8 mouse cellular contexts compared by ENCODE assay signal in the genomic region with DNA sequence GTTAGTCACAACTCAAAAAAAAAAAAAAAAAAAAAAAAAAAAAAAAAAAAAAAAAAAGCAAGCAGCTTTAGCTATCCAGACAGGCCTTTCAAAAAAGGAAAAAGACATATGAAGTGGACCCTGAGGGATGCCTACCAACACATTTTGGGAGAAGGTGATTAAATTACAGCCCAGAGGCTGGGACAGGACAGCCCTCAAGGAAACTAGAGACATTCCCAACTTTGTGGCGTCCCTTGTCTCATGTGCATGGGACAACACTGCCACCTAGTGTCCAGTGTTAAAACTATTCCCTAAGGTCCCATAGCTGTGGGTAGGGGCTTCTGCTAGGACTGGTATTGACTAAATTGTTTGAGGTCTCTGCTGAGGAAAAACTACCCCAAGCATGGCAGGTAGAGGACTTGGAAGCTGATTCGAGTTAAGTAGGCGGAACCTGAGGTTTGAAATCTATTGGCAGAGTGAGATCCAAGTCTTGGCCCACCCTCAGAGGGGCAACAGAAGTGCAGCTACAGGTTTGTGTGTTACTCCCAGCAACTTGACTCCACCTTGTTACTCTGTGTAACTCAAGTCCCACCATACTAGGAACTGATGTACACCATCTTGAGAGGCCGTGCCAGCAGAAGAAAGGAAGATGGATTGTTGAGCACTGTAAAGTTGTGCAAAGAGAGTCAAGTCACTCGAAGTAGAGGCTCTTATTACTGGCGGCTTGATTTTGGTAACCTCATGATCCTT. TPM values are rescaled to one million over a fixed set of nuclear protein-coding genes. Genes with fewer than 3 reads are reported as not detected.
DNase-seq lines count a peak whose midpoint lies in the region; ATAC-seq lines count a peak whose summit lies in the region.

No protein-coding gene starts in this region.

- DNase-seq in urinary bladder, postnatal 14 days (ENCODE audit: low spot score): peak; percentile 64
- DNase-seq in urinary bladder, adult 2 months (ENCODE audit: low spot score): no peak
- peak; percentile 53 for DNase-seq in cerebellum, adult 9-10 months
- peak; percentile 84 for DNase-seq in limb, embryonic 11.5 days (ENCODE audit: low spot score)
- peak; percentile 32 for DNase-seq in thymus, postnatal 4 days

- no peak overlapping the region for H3K4me2 ChIP-seq in intestine, embryonic 15.5 days (replicated peaks)
- H3K4me2 ChIP-seq in limb, embryonic 11.5 days (ENCODE audit: low read depth, severe bottlenecking): no peak overlapping the region
- no peak overlapping the region for H3K4me2 ChIP-seq in midbrain, embryonic 16.5 days (ENCODE audit: low read length)

- ATAC-seq in frontal cortex, adult (ENCODE audit: low TSS enrichment): peak; percentile 81
- ATAC-seq in intestine, embryonic 15.5 days: peak; percentile 86
- peak; percentile 82 for ATAC-seq in limb, embryonic 11.5 days (ENCODE audit: insufficient number of reproducible peaks, low FRiP score, low TSS enrichment, low read depth)
- ATAC-seq in midbrain, embryonic 16.5 days: peak; percentile 67

- no peak overlapping the region for H3K4me3 ChIP-seq in intestine, embryonic 15.5 days (replicated peaks)
- H3K4me3 ChIP-seq in limb, embryonic 11.5 days (ENCODE audit: low read depth, low read length): no peak overlapping the region
- no peak overlapping the region for H3K4me3 ChIP-seq in midbrain, embryonic 16.5 days (ENCODE audit: low read depth, low read length)

- no peaks in the 10 kb centered on the region for H3K36me3 ChIP-seq in intestine, embryonic 15.5 days
- H3K36me3 ChIP-seq in limb, embryonic 11.5 days (ENCODE audit: control insufficient read depth, insufficient read depth, low read length): no peaks in the 10 kb centered on the region
- no peaks in the 10 kb centered on the region for H3K36me3 ChIP-seq in midbrain, embryonic 16.5 days (ENCODE audit: control insufficient read depth, insufficient read depth, low read length)

- no peaks in the 10 kb centered on the region for H3K4me1 ChIP-seq in intestine, embryonic 15.5 days (replicated peaks)
- peaks cover 6% of the 10 kb centered on the region for H3K4me1 ChIP-seq in limb, embryonic 11.5 days (ENCODE audit: control insufficient read depth, insufficient read depth, low read length)
- no peaks in the 10 kb centered on the region for H3K4me1 ChIP-seq in midbrain, embryonic 16.5 days (ENCODE audit: control insufficient read depth, insufficient read depth, low read length)

- H3K27ac ChIP-seq in intestine, embryonic 15.5 days: no peak overlapping the region
- no peak overlapping the region for H3K27ac ChIP-seq in limb, embryonic 11.5 days (replicated peaks; ENCODE audit: low read depth, low read length)
- H3K27ac ChIP-seq in midbrain, embryonic 16.5 days (ENCODE audit: low read length): no peak overlapping the region

- H3K9me3 ChIP-seq in intestine, embryonic 15.5 days: no peaks in the 10 kb centered on the region
- H3K9me3 ChIP-seq in limb, embryonic 11.5 days (ENCODE audit: control insufficient read depth, low read length): no peaks in the 10 kb centered on the region
- no peaks in the 10 kb centered on the region for H3K9me3 ChIP-seq in midbrain, embryonic 16.5 days (replicated peaks; ENCODE audit: control insufficient read depth, low read length, poor library complexity, severe bottlenecking)

- 45% methylated on average over 6 of the region's 6 CpGs for WGBS in intestine, embryonic 15.5 days
- 44% methylated on average over 6 of the region's 6 CpGs for WGBS in limb, embryonic 11.5 days
- 42% methylated on average over 6 of the region's 6 CpGs for WGBS in midbrain, embryonic 16.5 days

- no peaks in the 10 kb centered on the region for H3K27me3 ChIP-seq in intestine, embryonic 15.5 days (replicated peaks)
- H3K27me3 ChIP-seq in limb, embryonic 11.5 days (ENCODE audit: control insufficient read depth, insufficient read depth, low read length): no peaks in the 10 kb centered on the region
- H3K27me3 ChIP-seq in midbrain, embryonic 16.5 days (ENCODE audit: control insufficient read depth, insufficient read depth, low read depth, low read length): no peaks in the 10 kb centered on the region

- no peak overlapping the region for H3K9ac ChIP-seq in intestine, embryonic 15.5 days
- no peak overlapping the region for H3K9ac ChIP-seq in limb, embryonic 11.5 days (ENCODE audit: low read length)
- H3K9ac ChIP-seq in midbrain, embryonic 16.5 days (ENCODE audit: low read depth, low read length): no peak overlapping the region

RNA-seq across cellular contexts. Expression of a gene that starts 26.6 kb away (rescaled TPM):
- 0.41 and 0.93 TPM in 2 replicates for polyA plus RNA-seq in urinary bladder, adult 2 months (2012; rRNA removed)
- polyA plus RNA-seq in intestine, embryonic 15.5 days (2015; fragmentation: Nextera tagmentation; extraction: Ambion mirVana): 0.18 and 0.23 TPM in 2 replicates
- polyA plus RNA-seq in limb, embryonic 11.5 days (2014; fragmentation: Nextera tagmentation; extraction: Ambion mirVana): 0.13 and 0.74 TPM in 2 replicates
- polyA plus RNA-seq in midbrain, embryonic 16.5 days (2015; fragmentation: Nextera tagmentation; extraction: Ambion mirVana): 0.51 and 0.58 TPM in 2 replicates
